Mouse (Mus musculus): ENCODE measurements around the gene Mtg2. TPM values are rescaled to one million over a fixed set of nuclear protein-coding genes. Genes with fewer than 3 reads are reported as not detected.

Mtg2 gene
- polyA plus RNA-seq, 1 experiment from 2014 or later: 31.5 TPM

DNA sequence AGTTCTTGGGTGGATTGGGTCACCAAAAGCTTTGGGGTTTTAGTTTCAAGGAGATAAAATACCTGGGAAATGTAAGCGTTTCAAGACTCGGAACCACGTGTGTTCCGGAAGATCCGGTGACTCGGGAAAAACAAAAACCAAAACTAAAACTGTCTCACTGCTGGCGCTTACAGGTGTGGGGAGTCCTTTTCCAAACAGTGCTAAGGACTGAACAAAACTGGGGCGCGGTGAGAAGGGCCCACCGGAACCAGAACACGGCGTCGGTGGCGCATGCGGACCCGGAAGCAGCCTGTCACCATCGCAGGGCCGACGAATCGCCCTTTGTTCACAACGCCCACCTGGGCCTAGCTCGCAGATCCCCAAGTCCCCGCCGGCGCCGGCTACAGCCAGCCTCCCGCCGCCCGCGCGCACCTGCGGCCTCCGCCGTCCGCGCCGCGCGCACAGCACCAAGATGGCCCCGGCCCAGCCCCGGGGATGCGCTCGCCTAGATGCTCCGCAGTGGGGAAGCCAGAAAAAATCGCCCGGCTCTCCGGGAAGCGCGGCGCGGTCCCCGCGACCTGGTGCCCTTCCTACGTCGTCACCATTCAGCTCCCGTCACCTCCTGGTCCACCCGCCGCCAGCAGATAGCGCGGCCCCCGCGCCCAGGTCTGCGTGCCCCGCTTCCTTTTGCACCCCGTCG is 28.7 kb upstream of the Mtg2 start:
- Histone ChIP-seq H3K36me3 (replicated peaks) (peaks cover 28% of the 10 kb centered on the region), H3K9me3 (no peaks in the 10 kb centered on the region), H3K4me1 (peaks cover 38% of the 10 kb centered on the region), H3K27ac (peak overlapping the region; percentile 98), H3K9ac (peak overlapping the region; percentile 96), H3K4me2 (peak overlapping the region; percentile 66), H3K4me3 (replicated peaks) (peak overlapping the region; percentile 91), H3K27me3 (no peaks in the 10 kb centered on the region)
- WGBS: 1% methylated on average over 63 of the region's 66 CpGs
- ATAC-seq (ENCODE audit: low FRiP score): peak; percentile 57

DNA sequence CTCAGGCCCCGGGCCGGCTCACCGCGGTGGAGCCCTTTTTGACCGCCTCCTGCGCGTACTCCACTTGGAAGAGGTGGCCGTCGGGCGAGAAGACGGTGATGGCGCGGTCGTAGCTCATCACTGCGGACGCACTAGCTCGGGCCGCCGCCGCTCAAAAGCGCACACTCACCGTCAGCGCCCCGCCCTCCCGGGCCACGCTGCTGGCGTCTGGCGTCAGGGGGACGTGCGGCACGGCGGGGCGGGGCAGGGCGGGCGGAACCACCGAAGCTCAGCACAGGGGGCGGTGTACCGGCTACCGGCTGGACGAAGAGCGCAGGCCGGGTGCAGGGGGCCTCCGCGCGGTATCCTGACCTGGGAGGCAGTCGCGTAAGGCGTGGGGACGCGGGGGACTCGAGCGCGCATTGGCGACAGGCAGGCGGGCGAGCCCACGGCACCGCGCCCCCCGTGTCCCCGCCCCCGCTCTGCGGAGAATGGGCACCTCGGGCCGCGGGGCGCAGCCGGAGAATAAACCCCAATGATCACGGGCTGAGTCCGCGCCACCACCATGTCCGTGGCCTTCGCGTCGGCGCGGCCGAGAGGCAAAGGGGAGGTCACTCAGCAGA is 28.0 kb upstream of the Mtg2 start, which contains the start of the genes Psma7 and Ss18l1:
TSS of gene Psma7 (minus strand) at position 178 of the 602 bp plus-strand sequence.
TSS of gene Ss18l1 (plus strand) at position 254 of the 602 bp plus-strand sequence.
- Histone ChIP-seq H3K9me3 (no peaks in the 10 kb centered on the region), H3K27ac (peak within 1 kb of the TSS; percentile 98), H3K9ac (peak within 1 kb of the TSS; percentile 96), H3K36me3 (replicated peaks) (peaks cover 26% of the 10 kb centered on the region), H3K4me1 (peaks cover 38% of the 10 kb centered on the region), H3K27me3 (no peaks in the 10 kb centered on the region), H3K4me2 (peak within 1 kb of the TSS; percentile 66), H3K4me3 (replicated peaks) (peak within 1 kb of the TSS; percentile 91)
- ATAC-seq (ENCODE audit: low FRiP score): peak; percentile 95
- under 1% methylated on average over 78 of the region's 78 CpGs for WGBS

DNA sequence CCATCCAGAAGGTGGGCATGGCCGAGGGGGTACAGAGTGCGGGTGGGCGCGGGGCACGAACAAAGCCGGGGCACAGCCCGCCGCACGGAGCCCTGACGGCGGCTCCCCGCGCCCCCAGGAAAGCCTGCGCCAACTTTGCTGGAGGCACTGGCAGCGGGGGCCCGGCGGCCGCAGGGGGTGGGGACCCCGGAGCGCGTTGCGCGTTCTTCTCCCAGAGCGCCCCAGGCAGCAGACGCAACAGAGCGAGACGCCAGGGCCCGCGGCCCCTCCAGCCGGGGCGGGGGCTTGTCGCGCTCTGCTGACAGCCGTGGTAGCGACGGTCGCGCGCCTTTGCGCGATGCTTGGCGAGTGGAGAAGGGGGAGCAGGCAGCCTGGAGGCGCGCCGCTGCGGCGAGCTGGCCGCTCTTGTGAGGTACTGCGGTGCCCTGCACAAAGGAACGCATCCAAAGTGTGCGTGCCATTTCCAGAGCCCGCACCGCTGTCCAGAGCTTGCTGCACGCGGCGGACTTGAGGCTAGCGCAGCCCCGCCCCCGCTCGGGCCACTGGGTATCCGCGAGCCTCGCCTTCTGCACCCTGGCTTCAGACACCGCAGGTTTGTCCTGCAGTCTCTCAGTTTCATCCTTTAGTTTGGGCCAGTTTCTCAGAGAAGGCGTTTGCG is 27.4 kb upstream of the Mtg2 start:
- H3K36me3 ChIP-seq (replicated peaks): peaks cover 25% of the 10 kb centered on the region
- peaks cover 38% of the 10 kb centered on the region for H3K4me1 ChIP-seq
- peak overlapping the region; percentile 98 for H3K27ac ChIP-seq
- H3K27me3 ChIP-seq: no peaks in the 10 kb centered on the region
- peak overlapping the region; percentile 96 for H3K9ac ChIP-seq
- no peaks in the 10 kb centered on the region for H3K9me3 ChIP-seq
- H3K4me3 ChIP-seq (replicated peaks): peak overlapping the region; percentile 91
- peak; percentile 52 for ATAC-seq (ENCODE audit: low FRiP score)
- WGBS: under 1% methylated on average over 65 of the region's 66 CpGs
- peak overlapping the region; percentile 66 for H3K4me2 ChIP-seq

GRCm38 (mm10) chr2:180045283-180045682 is 25.1 kb upstream of the Mtg2 start:
- Histone ChIP-seq H3K27ac (no peak overlapping the region), H3K4me1 (peaks cover 29% of the 10 kb centered on the region), H3K27me3 (no peaks in the 10 kb centered on the region), H3K9ac (no peak overlapping the region), H3K9me3 (no peaks in the 10 kb centered on the region), H3K36me3 (replicated peaks) (peaks cover 17% of the 10 kb centered on the region), H3K4me2 (no peak overlapping the region), H3K4me3 (replicated peaks) (no peak overlapping the region)
- 54% methylated on average over 4 of the region's 4 CpGs for WGBS
- no peak for ATAC-seq (ENCODE audit: low FRiP score)

DNA sequence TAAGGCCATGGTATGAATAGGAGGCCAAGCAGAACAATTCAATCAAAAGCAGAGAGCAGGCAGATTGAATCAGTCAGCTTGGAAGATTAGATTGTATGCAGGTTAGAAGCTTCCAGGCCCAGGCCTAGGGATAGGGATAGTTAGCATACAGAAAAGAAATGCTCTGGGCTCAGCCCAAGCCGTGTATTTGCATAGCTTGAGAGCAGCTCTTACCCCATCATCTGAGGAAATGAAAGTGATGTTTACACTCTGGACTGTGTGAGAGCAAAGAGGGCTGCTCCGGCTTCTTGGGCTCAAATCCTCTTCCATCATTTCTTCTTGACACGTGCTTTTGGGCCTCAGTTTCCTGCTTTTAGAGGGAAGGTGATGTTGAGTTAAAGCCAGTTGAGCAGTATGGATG is 22.8 kb upstream of the Mtg2 start:
- Histone ChIP-seq H3K9me3 (no peaks in the 10 kb centered on the region), H3K9ac (no peak overlapping the region), H3K4me3 (replicated peaks) (no peak overlapping the region), H3K27ac (no peak overlapping the region), H3K4me1 (peaks cover 22% of the 10 kb centered on the region), H3K36me3 (replicated peaks) (peaks cover 26% of the 10 kb centered on the region), H3K27me3 (no peaks in the 10 kb centered on the region), H3K4me2 (no peak overlapping the region)
- ATAC-seq (ENCODE audit: low FRiP score): no peak
- WGBS: 88% methylated on average over 3 of the region's 3 CpGs

DNA sequence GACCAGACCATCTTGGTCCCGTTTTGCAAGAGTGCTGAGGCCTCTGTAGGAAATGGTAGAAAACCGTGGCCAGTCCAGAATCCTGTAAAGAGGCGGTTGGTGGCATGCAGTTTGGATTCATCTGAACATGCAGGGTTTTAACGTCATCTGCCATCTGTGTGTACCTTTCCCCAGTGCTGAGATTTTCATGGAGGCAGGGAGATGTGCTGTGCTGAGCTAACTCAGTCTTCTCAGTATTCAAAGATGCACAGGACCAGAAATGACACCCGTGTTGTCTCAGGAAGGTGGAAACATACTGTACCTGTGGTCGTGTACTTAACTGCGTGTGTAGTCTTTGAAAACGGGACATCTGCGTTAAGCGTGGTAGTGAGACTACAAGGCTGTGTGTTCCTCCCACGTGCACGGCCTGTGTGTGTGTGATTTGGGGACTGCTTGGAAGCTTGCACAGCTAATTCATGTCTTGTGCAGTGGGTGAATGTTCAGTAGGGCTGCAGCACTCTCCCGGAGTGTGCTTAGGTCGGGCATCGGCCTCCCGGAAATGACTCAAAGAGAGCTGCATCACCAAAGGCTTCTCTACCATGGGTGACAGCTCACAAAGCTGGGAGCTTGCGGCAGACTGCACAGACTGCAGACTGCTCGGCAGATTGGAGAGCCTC is 22.3 kb upstream of the Mtg2 start:
- H3K4me2 ChIP-seq: no peak overlapping the region
- ATAC-seq (ENCODE audit: low FRiP score): no peak
- H3K27ac ChIP-seq: no peak overlapping the region
- no peaks in the 10 kb centered on the region for H3K27me3 ChIP-seq
- no peaks in the 10 kb centered on the region for H3K9me3 ChIP-seq
- peaks cover 31% of the 10 kb centered on the region for H3K36me3 ChIP-seq (replicated peaks)
- WGBS: 93% methylated on average over 18 of the region's 18 CpGs
- no peak overlapping the region for H3K4me3 ChIP-seq (replicated peaks)
- H3K9ac ChIP-seq: no peak overlapping the region
- H3K4me1 ChIP-seq: peaks cover 22% of the 10 kb centered on the region

- Histone ChIP-seq H3K36me3 (replicated peaks) (peaks cover 59% of the 10 kb centered on the region), H3K4me2 (no peak overlapping the region)
- 4% methylated on average over 4 of the region's 5 CpGs for WGBS
These were observed 19.4 kb upstream of the Mtg2 start for GRCm38 (mm10) chr2:180050986-180051385.

GRCm38 (mm10) chr2:180051986-180052733 is 18.2 kb upstream of the Mtg2 start:
- ATAC-seq (ENCODE audit: low FRiP score): 0 out of 2 replicates have a peak, but pooled peaks have one; percentile 21
- Histone ChIP-seq H3K4me1 (peaks cover 5% of the 10 kb centered on the region; the same call in 1 of the 2 replicates), H3K36me3 (replicated peaks) (peaks cover 65% of the 10 kb centered on the region), H3K27ac (no peak overlapping the region), H3K4me3 (replicated peaks) (no peak overlapping the region), H3K4me2 (no peak overlapping the region), H3K9me3 (no peaks in the 10 kb centered on the region), H3K9ac (no peak overlapping the region), H3K27me3 (no peaks in the 10 kb centered on the region)
- WGBS: 90% methylated on average over 14 of the region's 14 CpGs

More at GRCm38 (mm10) chr2:180050986-180051385, 19.4 kb upstream of the Mtg2 start:
- H3K4me1 ChIP-seq: peaks cover 5% of the 10 kb centered on the region; the same call in 1 of the 2 replicates
- no peaks in the 10 kb centered on the region for H3K27me3 ChIP-seq
- no peaks in the 10 kb centered on the region for H3K9me3 ChIP-seq
- no peak overlapping the region for H3K4me3 ChIP-seq (replicated peaks)
- H3K9ac ChIP-seq: no peak overlapping the region
- H3K27ac ChIP-seq: no peak overlapping the region
- ATAC-seq (ENCODE audit: low FRiP score): peak; percentile 31

- H3K9me3 ChIP-seq: no peaks in the 10 kb centered on the region
- peaks cover 5% of the 10 kb centered on the region; the same call in 1 of the 2 replicates for H3K4me1 ChIP-seq
- WGBS: 96% methylated on average over 9 of the region's 9 CpGs
- peaks cover 66% of the 10 kb centered on the region for H3K36me3 ChIP-seq (replicated peaks)
- no peak for ATAC-seq (ENCODE audit: low FRiP score)
- H3K9ac ChIP-seq: no peak overlapping the region
- no peaks in the 10 kb centered on the region for H3K27me3 ChIP-seq
- no peak overlapping the region for H3K27ac ChIP-seq
- no peak overlapping the region for H3K4me2 ChIP-seq
- H3K4me3 ChIP-seq (replicated peaks): no peak overlapping the region
These were observed 17.4 kb upstream of the Mtg2 start for GRCm38 (mm10) chr2:180053001-180053400.

DNA sequence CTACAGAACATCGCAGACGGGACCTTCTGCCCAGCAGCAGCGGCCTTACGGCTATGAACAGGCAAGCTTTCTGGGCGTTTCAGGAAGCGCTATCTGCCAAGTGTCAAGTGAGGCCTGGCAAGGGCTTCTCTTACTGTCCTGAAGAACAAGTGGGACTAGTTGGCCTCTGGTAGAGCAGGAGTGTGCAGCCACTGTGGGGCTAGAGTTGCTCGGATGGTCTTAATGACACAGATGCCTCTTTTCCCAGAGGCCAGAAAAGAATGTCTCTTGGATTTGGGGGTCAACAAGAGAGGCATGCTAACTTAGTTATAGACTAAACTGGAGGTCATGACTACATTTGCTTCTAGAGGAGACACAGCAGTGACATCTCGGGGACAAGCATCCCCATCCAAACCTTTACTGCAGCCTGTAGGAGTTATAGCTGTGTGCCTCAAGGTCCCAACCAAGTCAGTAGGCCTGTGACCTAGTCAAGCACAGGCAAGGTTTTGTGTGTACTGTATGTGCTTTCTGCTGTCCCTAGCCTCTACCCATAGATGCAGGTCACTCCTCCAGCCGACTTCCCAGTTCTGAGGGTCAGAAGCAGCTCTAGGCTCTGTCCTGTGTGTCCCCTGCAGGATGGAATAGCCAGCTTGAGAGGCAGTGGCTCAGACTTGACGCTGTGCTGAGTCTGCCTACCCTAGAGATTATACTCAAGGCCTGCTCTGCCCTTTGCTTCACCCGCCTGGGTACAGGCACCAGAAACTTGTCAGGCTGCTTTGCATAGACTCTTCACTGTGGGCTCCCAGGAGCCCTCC is 6.9 kb upstream of the Mtg2 start:
- WGBS: 94% methylated on average over 11 of the region's 11 CpGs
- no peaks in the 10 kb centered on the region for H3K9me3 ChIP-seq
- no peaks in the 10 kb centered on the region for H3K27me3 ChIP-seq
- H3K27ac ChIP-seq: no peak overlapping the region
- no peak for ATAC-seq (ENCODE audit: low FRiP score)
- no peak overlapping the region for H3K9ac ChIP-seq
- no peaks in the 10 kb centered on the region for H3K4me1 ChIP-seq
- no peak overlapping the region for H3K4me3 ChIP-seq (replicated peaks)
- no peak overlapping the region for H3K4me2 ChIP-seq
- peaks cover 77% of the 10 kb centered on the region for H3K36me3 ChIP-seq (replicated peaks)
